Mouse (Mus musculus): ENCODE measurements around the gene 1190005I06Rik. TPM values are rescaled to one million over a fixed set of nuclear protein-coding genes. Genes with fewer than 3 reads are reported as not detected.

Gene 1190005I06Rik
- polyA plus RNA-seq, 2 experiments: 6.4 to 8.7 TPM

DNA sequence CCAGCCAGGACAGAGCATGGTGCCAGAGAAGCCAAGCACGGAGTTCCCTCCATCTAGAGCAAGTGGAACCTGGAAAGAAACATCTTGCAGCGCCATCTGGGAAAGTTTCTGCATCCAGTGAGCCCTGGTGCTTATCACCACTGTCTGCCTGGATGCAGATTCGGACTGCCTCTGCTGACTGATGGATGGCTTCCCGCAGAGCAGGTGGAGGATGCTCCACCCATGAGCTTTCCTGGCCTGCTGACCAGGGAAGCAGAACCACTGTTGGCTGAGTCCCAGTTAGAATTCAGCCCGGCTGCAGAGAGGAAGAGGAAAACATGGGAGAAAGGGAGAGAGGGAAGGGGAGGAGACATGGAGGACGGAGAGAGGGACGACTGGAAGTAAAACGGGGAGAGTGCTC is 40.4 kb upstream of the 1190005I06Rik start:
- no peak for TF ChIP-seq POLR2A (IDR thresholded peaks at IDR 0.05; ENCODE audit: borderline replicate concordance, extremely low read depth, insufficient read depth, insufficient read length)
- H3K9ac ChIP-seq (ENCODE audit: low read depth, low read length, severe bottlenecking): no peak overlapping the region
- no peak for DNase-seq (ENCODE audit: low spot score)

DNA sequence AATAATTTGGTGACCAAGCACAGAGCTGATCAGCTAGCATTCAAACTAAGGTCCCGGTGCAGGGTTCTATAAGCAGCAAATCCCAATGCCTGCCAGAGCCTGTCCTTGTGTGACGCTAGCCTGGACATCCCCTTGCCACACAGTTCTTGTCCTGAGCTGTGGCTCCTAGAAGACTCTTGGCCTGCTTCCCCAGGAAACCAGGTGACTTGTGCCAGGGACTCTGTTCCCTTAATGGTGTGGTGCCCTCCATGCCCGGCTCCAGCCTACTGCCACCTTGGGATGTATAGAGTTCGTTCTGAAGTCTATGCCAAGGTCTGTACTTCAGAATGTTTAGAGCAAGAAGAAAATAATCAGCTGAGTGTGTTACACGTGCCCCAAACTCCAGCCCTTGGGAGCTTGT is 39.1 kb upstream of the 1190005I06Rik start:
- no peak for ATAC-seq (ENCODE audit: low FRiP score, low read depth)
- 78% methylated on average over 5 of the region's 5 CpGs for WGBS
- DNase-seq (ENCODE audit: low spot score): no peak
- no peak for TF ChIP-seq POLR2A (IDR thresholded peaks at IDR 0.05; ENCODE audit: borderline replicate concordance, extremely low read depth, insufficient read depth, insufficient read length)
- no peaks in the 10 kb centered on the region for H3K36me3 ChIP-seq (ENCODE audit: control insufficient read depth, insufficient read depth, low read length)
- no peak overlapping the region for H3K27ac ChIP-seq (replicated peaks; ENCODE audit: low read depth, low read length)
- no peaks in the 10 kb centered on the region for H3K9me3 ChIP-seq (ENCODE audit: control insufficient read depth, low read length)
- no peaks in the 10 kb centered on the region for H3K27me3 ChIP-seq (ENCODE audit: control insufficient read depth, insufficient read depth, low read length)
- H3K9ac ChIP-seq (ENCODE audit: low read depth, low read length, severe bottlenecking): no peak overlapping the region
- no peak overlapping the region for H3K4me2 ChIP-seq (replicated peaks; ENCODE audit: low read depth, low read length, severe bottlenecking)
- H3K4me3 ChIP-seq (replicated peaks; ENCODE audit: low read length): no peak overlapping the region
- no peaks in the 10 kb centered on the region for H3K4me1 ChIP-seq (ENCODE audit: control insufficient read depth, insufficient read depth, low read length)

More for the DNA sequence above, 40.4 kb upstream of the 1190005I06Rik start:
- no peak overlapping the region for H3K4me3 ChIP-seq (replicated peaks; ENCODE audit: low read length)
- no peaks in the 10 kb centered on the region for H3K27me3 ChIP-seq (ENCODE audit: control insufficient read depth, insufficient read depth, low read length)
- H3K36me3 ChIP-seq (ENCODE audit: control insufficient read depth, insufficient read depth, low read length): no peaks in the 10 kb centered on the region
- 76% methylated on average over 8 of the region's 8 CpGs for WGBS
- H3K4me2 ChIP-seq (replicated peaks; ENCODE audit: low read depth, low read length, severe bottlenecking): no peak overlapping the region
- H3K27ac ChIP-seq (replicated peaks; ENCODE audit: low read depth, low read length): no peak overlapping the region
- H3K4me1 ChIP-seq (ENCODE audit: control insufficient read depth, insufficient read depth, low read length): no peaks in the 10 kb centered on the region
- H3K9me3 ChIP-seq (ENCODE audit: control insufficient read depth, low read length): no peaks in the 10 kb centered on the region
- ATAC-seq (ENCODE audit: low FRiP score, low read depth): no peak

DNA sequence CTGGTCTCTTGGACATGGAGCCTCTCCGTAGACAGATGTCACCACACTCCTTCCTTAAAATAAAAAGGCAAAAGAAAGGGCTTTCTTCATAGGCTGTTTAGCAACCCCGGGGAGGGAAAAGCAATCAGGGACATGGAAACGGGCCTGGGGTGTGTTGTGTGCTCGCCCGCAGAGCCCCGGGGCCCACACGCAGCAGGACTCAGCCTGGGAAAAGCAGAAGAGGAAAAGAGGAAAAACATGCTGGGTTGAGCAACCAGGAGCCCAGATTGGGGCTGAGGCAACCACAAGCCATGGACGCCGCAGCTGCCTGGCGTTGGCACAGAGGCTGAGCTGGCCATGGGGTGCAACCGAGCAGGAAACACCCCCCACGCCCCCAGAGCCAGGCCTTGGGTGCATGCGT is 38.6 kb upstream of the 1190005I06Rik start:
- Histone ChIP-seq H3K27me3 (ENCODE audit: control insufficient read depth, insufficient read depth, low read length) (no peaks in the 10 kb centered on the region), H3K9me3 (ENCODE audit: control insufficient read depth, low read length) (no peaks in the 10 kb centered on the region), H3K9ac (ENCODE audit: low read depth, low read length, severe bottlenecking) (no peak overlapping the region), H3K36me3 (ENCODE audit: control insufficient read depth, insufficient read depth, low read length) (no peaks in the 10 kb centered on the region), H3K4me2 (replicated peaks; ENCODE audit: low read depth, low read length, severe bottlenecking) (no peak overlapping the region), H3K4me3 (replicated peaks; ENCODE audit: low read length) (no peak overlapping the region), H3K27ac (replicated peaks; ENCODE audit: low read depth, low read length) (no peak overlapping the region), H3K4me1 (ENCODE audit: control insufficient read depth, insufficient read depth, low read length) (no peaks in the 10 kb centered on the region)
- DNase-seq (ENCODE audit: low spot score) (no peak), ATAC-seq (ENCODE audit: low FRiP score, low read depth) (no peak)
- TF ChIP-seq POLR2A (IDR thresholded peaks at IDR 0.05; ENCODE audit: borderline replicate concordance, extremely low read depth, insufficient read depth, insufficient read length): no peak
- WGBS: 84% methylated on average over 13 of the region's 13 CpGs

DNA sequence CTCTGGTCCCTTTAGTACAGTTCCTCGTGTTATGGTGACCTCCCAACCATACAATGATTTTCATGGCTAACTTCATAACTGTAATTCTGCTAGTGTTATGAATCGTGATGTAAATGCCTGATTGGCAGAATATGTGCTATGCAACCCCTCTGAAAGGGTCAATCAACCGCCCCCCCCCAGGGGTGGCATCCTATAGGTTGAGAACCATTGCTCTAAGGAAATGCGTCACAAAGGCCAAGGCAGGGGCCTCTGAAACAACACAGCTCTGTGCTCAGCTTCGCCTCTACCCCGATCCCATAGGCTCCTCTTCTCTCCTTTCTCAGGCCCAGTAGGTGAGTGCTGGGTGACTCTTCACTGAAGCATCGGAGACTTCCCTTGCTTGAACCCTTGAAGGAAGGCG is 38.2 kb upstream of the 1190005I06Rik start:
- no peak overlapping the region for H3K4me2 ChIP-seq (replicated peaks; ENCODE audit: low read depth, low read length, severe bottlenecking)
- no peak overlapping the region for H3K27ac ChIP-seq (replicated peaks; ENCODE audit: low read depth, low read length)
- TF ChIP-seq POLR2A (IDR thresholded peaks at IDR 0.05; ENCODE audit: borderline replicate concordance, extremely low read depth, insufficient read depth, insufficient read length): no peak
- DNase-seq (ENCODE audit: low spot score) (no peak), ATAC-seq (ENCODE audit: low FRiP score, low read depth) (no peak)
- no peaks in the 10 kb centered on the region for H3K36me3 ChIP-seq (ENCODE audit: control insufficient read depth, insufficient read depth, low read length)
- H3K9ac ChIP-seq (ENCODE audit: low read depth, low read length, severe bottlenecking): no peak overlapping the region
- 77% methylated on average over 8 of the region's 8 CpGs for WGBS
- no peaks in the 10 kb centered on the region for H3K4me1 ChIP-seq (ENCODE audit: control insufficient read depth, insufficient read depth, low read length)
- H3K27me3 ChIP-seq (ENCODE audit: control insufficient read depth, insufficient read depth, low read length): no peaks in the 10 kb centered on the region
- H3K9me3 ChIP-seq (ENCODE audit: control insufficient read depth, low read length): no peaks in the 10 kb centered on the region
- H3K4me3 ChIP-seq (replicated peaks; ENCODE audit: low read length): no peak overlapping the region

DNA sequence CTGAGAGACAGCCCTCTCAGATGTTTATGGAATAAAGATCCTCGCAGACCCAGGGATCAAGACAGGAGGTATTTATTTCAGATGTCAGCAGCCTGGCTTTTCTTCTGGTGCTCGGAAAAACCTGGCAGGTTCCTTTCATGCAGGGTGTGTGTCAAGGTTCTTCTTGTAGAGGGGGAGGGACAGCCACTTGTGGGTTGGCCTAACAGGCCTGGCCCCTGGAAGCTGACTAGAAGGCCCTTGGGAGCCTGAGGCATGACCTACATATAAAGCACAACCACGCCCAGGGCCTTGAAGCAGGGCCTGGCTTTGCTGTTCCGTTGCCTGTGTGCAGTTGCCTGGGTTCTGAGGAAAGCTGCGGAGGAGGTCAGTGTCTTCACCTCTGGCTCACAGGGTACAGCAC is 37.7 kb upstream of the 1190005I06Rik start:
- 37% methylated on average over 5 of the region's 5 CpGs for WGBS
- peak; percentile 23; the same call in 1 of the 2 replicates for ATAC-seq (ENCODE audit: low FRiP score, low read depth)
- H3K4me1 ChIP-seq (ENCODE audit: control insufficient read depth, insufficient read depth, low read length): no peaks in the 10 kb centered on the region
- H3K27ac ChIP-seq (replicated peaks; ENCODE audit: low read depth, low read length): no peak overlapping the region
- TF ChIP-seq POLR2A (IDR thresholded peaks at IDR 0.05; ENCODE audit: borderline replicate concordance, extremely low read depth, insufficient read depth, insufficient read length): no peak
- no peak overlapping the region for H3K4me2 ChIP-seq (replicated peaks; ENCODE audit: low read depth, low read length, severe bottlenecking)
- no peaks in the 10 kb centered on the region for H3K27me3 ChIP-seq (ENCODE audit: control insufficient read depth, insufficient read depth, low read length)
- H3K36me3 ChIP-seq (ENCODE audit: control insufficient read depth, insufficient read depth, low read length): no peaks in the 10 kb centered on the region
- no peak for DNase-seq (ENCODE audit: low spot score)
- no peak overlapping the region for H3K4me3 ChIP-seq (replicated peaks; ENCODE audit: low read length)
- H3K9me3 ChIP-seq (ENCODE audit: control insufficient read depth, low read length): no peaks in the 10 kb centered on the region
- no peak overlapping the region for H3K9ac ChIP-seq (ENCODE audit: low read depth, low read length, severe bottlenecking)

DNA sequence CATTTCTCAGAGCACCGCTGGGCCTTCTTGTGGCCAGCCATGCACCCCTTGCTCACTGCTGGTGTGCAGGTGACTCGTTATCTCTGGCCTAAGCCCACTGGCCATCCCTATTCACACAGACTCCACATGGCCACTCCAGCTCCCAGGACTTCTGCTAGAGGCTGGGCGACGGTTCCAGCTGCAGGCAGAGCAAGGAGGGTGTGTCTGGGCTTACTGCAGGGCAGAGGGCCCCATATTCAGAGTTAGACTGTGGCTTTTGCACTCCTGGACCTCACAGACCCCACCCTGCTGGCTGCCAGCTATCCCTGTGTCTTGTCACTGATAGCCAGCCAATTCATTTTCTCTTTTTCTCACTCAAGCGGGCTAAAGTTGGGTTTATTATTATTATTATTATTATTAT is 36.6 kb upstream of the 1190005I06Rik start:
- Histone ChIP-seq H3K36me3 (ENCODE audit: control insufficient read depth, insufficient read depth, low read length) (no peaks in the 10 kb centered on the region), H3K27ac (replicated peaks; ENCODE audit: low read depth, low read length) (no peak overlapping the region), H3K9me3 (ENCODE audit: control insufficient read depth, low read length) (no peaks in the 10 kb centered on the region), H3K27me3 (ENCODE audit: control insufficient read depth, insufficient read depth, low read length) (no peaks in the 10 kb centered on the region), H3K4me3 (replicated peaks; ENCODE audit: low read length) (no peak overlapping the region), H3K4me1 (ENCODE audit: control insufficient read depth, insufficient read depth, low read length) (no peaks in the 10 kb centered on the region), H3K4me2 (replicated peaks; ENCODE audit: low read depth, low read length, severe bottlenecking) (no peak overlapping the region), H3K9ac (ENCODE audit: low read depth, low read length, severe bottlenecking) (no peak overlapping the region)
- DNase-seq (ENCODE audit: low spot score) (no peak), ATAC-seq (ENCODE audit: low FRiP score, low read depth) (no peak)
- WGBS: 55% methylated on average over 5 of the region's 5 CpGs
- no peak for TF ChIP-seq POLR2A (IDR thresholded peaks at IDR 0.05; ENCODE audit: borderline replicate concordance, extremely low read depth, insufficient read depth, insufficient read length)

Data from limb, embryonic 14.5 days (tissue).